Mouse (Mus musculus) splenic B cell, adult 2 months (primary cell): ENCODE measurements around the gene Treml1.

Experiments used
- DNase-seq: peaks from one replicate; pipeline ENCODE4 v3.0.0-alpha.2; 2011; ENCODE audit warnings: low read depth, low spot score
- H3K27me3 ChIP-seq: 2 replicates; pipeline ENCODE4 v1.6.1; 2012; ENCODE audit warnings: mild to moderate bottlenecking, low read length, moderate library complexity, mixed read lengths; ENCODE audit not compliant: control insufficient read depth, poor library complexity, insufficient read depth, severe bottlenecking
- H3K36me3 ChIP-seq: 2 replicates; pipeline ENCODE4 v1.6.1; 2012; ENCODE audit warnings: mild to moderate bottlenecking, low read length, moderate library complexity, mixed read lengths; ENCODE audit not compliant: control insufficient read depth, poor library complexity, insufficient read depth, severe bottlenecking

Gene Treml1

DNA sequence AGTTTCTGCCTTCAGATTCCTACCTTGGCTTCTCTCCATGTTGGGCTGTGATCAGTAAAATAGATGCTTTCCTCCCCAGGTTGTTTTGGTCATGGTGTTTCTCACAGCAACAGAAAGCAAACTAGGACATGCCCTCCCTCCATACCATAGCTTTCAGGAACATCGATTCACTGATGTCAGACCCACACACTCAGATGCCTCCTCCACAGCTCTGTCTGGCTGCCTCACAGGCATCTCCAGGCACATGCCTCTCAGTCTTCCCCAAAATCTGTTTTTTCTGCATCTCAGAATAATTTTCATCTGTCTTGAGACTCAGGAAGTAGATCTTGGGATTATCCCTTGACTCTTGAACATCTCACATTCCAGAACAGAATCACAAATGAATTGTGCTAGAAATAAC lies 16.4 kb downstream of the Treml1 start:
- Histone ChIP-seq H3K27me3 (no peaks in the 10 kb centered on the region), H3K36me3 (no peaks in the 10 kb centered on the region)
- DNase-seq, result no peak

DNA sequence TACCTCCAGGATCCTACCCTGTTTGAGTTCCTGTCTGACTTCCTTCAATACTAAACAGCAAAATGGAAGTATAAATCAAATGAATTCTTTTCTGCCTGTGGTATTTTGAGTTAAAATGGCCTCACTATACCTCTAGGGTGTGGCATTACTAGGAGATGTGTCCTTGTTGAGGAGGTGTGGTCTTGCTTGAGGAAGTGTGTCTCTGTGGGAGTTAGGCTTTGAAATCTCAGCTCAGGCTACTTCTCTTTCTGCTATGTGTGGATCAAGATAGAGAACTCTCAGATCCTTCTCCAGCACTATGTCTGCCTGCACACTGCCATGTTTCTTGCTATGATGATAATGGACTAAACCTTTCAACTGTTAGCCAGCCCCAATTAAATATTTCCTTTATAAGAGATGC lies 19.3 kb downstream of the Treml1 start:
- no peaks in the 10 kb centered on the region for H3K36me3 ChIP-seq
- H3K27me3 ChIP-seq, result no peaks in the 10 kb centered on the region
- DNase-seq, result no peak

GRCm38 (mm10) chr17:48385786-48386461 lies 26.2 kb downstream of the Treml1 start:
- no peak for DNase-seq
- Histone ChIP-seq H3K36me3 (peaks cover 9% of the 10 kb centered on the region), H3K27me3 (no peaks in the 10 kb centered on the region)

DNA sequence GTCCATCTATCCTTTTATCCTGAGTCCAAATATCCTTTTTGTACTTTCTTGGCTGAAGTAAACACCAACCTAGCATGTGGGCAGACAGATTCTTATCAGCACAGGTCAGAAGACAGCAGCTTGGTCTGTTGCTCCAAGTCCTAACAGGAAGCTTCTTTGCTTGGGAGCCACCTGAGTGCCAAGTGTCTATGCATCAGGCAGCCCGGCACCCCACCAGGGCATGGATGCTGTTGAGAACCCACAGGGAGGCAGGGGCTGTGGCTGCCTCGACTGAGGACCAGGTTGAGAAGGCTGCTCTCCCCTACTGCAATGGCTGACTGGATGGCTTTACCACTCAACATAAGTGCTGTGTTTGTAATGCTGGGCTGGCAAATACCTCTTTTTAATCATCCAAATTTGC lies 28.9 kb downstream of the Treml1 start:
- no peaks in the 10 kb centered on the region for H3K27me3 ChIP-seq
- H3K36me3 ChIP-seq, result peaks cover 23% of the 10 kb centered on the region
- no peak for DNase-seq

DNA sequence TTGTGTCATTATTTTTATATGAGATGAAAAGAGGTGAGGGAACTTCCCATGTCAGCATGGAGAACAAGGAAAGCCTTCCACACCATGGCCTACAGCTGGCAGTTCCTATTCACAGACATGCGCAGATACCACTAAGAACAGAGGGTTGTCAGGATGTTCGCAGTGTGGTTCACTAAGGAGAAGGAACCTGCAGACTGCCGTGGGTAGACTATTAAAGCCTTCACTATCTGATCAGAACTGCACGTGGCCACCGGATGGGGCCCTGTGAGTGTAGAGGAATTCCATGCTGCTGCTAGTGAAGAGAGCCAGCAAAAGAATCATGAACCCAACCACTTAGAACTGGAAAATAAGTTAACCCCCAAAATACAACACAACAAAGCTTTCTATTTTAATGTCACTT lies 29.7 kb downstream of the Treml1 start:
- Histone ChIP-seq H3K27me3 (no peaks in the 10 kb centered on the region), H3K36me3 (peaks cover 25% of the 10 kb centered on the region)

DNA sequence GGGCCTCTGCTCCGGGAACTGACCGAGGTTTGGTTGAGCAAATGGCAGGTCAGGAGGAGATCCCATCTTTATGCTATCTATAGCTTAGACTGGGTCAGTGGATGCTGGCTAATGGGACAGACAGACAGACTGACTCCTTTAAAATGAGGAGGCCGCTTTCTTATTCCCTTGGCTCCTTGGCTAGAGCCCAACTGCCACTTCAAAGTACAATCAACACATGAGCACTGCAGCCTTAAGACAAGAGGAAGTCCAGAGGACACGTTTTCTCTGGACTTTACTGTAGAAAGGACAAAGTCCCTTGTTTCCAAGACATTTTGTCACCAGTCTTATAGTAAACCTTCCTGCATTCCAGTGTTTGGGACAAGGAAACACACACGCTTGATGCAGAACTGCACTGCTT lies 31.7 kb downstream of the Treml1 start:
- Histone ChIP-seq H3K27me3 (no peaks in the 10 kb centered on the region), H3K36me3 (peaks cover 31% of the 10 kb centered on the region)
- no peak for DNase-seq

More for the DNA sequence above, 29.7 kb downstream of the Treml1 start:
- DNase-seq, result no peak

- Histone ChIP-seq H3K36me3 (peaks cover 32% of the 10 kb centered on the region), H3K27me3 (no peaks in the 10 kb centered on the region)
- DNase-seq, result no peak
These were observed 32.9 kb downstream of the Treml1 start for GRCm38 (mm10) chr17:48392616-48393015.

DNA sequence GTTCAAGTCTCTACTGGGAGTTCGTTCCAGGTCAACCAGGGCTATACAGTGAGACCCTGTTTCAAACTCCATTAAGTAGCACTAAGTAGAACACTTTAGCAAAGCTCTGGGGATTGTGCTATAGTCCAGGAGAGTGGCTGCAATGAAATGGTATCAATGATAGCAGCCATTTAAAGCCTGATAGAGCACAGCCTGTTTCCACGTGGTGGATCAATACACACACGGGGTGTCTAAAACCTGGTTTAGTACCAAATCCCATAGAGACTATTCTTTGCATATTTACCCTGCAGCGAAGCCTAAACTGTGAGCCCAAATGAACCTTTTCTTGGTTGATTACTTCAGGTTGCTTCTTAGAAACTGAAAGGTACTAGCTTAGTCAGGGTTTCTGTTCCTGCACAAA lies 42.0 kb downstream of the Treml1 start:
- peak; percentile 40 for DNase-seq
- H3K27me3 ChIP-seq, result no peaks in the 10 kb centered on the region
- peaks cover 20% of the 10 kb centered on the region for H3K36me3 ChIP-seq

DNA sequence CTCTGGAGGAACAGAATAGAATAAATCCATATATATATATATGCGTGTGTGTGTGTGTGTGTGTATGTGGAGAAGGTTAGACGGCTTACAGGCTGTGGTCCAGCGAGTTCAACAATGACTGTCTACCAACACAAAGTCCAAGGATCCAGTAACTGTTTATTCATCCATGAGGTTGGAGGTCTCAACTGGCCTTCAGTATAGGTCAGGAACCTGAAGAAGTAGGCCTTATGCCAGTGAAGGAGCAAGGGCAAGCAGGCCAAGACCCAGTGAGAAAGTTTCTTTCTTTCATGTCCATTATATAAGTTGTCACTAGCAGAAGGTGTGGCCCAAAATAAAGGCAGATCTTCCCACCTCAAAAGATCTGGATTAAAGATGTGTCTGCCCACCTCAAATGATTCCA lies 43.0 kb downstream of the Treml1 start:
- Histone ChIP-seq H3K36me3 (peaks cover 16% of the 10 kb centered on the region), H3K27me3 (no peaks in the 10 kb centered on the region)
- no peak for DNase-seq

DNA sequence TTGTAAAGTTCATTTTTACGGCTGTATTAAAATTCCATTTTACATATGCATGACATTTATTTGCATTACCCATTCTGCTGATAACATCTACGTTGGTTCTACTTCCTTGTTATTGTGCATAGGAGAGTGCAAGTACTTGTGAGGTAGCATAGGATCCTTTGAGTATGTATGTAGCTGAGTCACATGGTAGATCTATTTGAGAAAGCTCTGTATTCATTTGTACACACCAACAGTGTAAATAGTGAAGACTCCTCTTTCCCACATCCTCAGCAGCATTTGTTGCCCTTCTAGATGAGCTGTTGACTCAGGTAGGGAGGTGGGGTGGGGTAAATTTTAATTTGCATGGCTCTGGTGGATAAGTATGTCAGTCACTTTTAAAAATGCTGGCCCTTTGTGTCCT lies 44.1 kb downstream of the Treml1 start:
- Histone ChIP-seq H3K27me3 (no peaks in the 10 kb centered on the region), H3K36me3 (peaks cover 7% of the 10 kb centered on the region; the same call in 1 of the 2 replicates)
- peak; percentile 24 for DNase-seq

GRCm38 (mm10) chr17:48404706-48405105 lies 45.0 kb downstream of the Treml1 start:
- Histone ChIP-seq H3K27me3 (no peaks in the 10 kb centered on the region), H3K36me3 (no peaks in the 10 kb centered on the region)
- DNase-seq, result no peak

DNA sequence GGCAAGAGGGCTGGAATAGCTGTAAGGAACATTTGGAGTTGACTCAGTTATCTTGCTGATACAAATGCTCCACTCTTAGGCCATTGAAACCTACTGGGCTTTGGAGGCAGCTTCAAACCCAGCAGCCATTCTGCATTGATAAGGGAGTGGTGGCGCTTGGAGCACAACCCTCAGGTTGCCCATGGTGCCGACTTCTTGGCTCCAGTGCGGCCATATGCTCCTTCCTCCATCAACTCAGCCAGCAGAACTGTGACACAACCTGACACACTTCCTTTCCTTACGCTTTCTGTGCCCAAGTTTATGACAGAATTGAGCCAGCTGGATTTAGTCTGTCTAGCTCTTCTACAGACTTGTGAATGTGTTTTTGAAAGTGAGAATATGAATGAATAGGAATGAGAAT lies 47.4 kb downstream of the Treml1 start:
- no peaks in the 10 kb centered on the region for H3K27me3 ChIP-seq
- DNase-seq, result no peak
- H3K36me3 ChIP-seq, result peaks cover under 1% of the 10 kb centered on the region

- no peak for DNase-seq
- Histone ChIP-seq H3K27me3 (no peaks in the 10 kb centered on the region), H3K36me3 (peaks cover 6% of the 10 kb centered on the region)
These were observed 48.3 kb downstream of the Treml1 start for GRCm38 (mm10) chr17:48407910-48408525.

DNA sequence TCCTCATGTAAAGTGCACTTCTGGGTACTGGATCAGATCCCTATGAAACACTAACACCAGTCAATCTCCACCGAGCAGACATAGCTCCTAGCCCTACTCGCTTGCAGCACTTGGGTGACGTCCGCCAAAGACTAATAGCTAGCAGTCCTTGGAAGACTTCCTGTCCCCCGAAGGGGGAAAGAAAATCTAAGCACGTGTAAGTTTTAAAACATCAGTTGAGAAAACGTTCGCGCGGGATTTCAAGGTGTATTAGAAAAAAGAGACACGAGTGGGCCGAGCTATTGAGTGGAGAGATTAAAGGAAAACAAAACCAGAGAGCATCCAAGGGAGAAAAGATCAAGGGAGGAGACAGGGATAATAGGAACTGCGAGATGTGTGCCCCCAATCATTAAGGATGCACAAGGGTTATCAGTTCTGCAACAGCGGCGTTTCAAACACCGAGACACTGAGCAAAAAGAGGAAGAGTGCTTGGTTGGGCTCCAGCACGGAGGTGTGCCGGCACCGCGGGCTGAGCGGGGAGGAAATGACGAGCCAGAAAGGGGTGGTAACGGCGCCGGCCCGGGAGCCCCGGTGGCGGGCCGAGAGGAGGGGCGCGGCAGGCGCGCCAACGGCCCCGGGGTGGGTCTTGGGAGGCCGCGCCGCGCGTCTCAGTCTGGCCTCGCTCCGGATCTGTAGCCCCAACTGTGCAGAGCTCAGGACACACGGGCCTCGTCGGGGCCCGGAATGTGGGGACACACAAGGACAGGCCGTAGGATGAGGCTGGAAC lies 49.0 kb downstream of the Treml1 start:
- Histone ChIP-seq H3K27me3 (no peaks in the 10 kb centered on the region), H3K36me3 (peaks cover 6% of the 10 kb centered on the region)
- DNase-seq, result peak; percentile 92
